Mouse (Mus musculus) midbrain, postnatal 0 days (tissue): Measurements from ENCODE around the gene Mrpl19. TPM values are rescaled to one million over a fixed set of nuclear protein-coding genes. Genes with fewer than 3 reads are reported as not detected.

Source experiments
- ATAC-seq: fragments of 200-750 bp; cut with Nextera tagmentation; 2 replicates; pipeline ENCODE4 v1.8.0; 2017; ENCODE audit warnings: moderate number of reproducible peaks, mild to moderate bottlenecking, moderate TSS enrichment, moderate library complexity; ENCODE audit not compliant: low FRiP score
- DNase-seq: peaks from one replicate; pipeline ENCODE4 v3.0.0-alpha.2; 2015; ENCODE audit warnings: low spot score
- H3K27ac ChIP-seq: fragments of 300-500 bp; sonication (generic); 2 replicates; pipeline ENCODE4 v1.5.1; 2014; ENCODE audit warnings: low read depth, mild to moderate bottlenecking, low read length, mixed read lengths
- H3K27me3 ChIP-seq: fragments of 300-500 bp; sonication (generic); 2 replicates; pipeline ENCODE4 v1.6.1; 2014; ENCODE audit warnings: low read length, control low read depth, mixed read lengths; ENCODE audit not compliant: insufficient read depth
- H3K36me3 ChIP-seq: fragments of 300-500 bp; sonication (generic); 2 replicates; pipeline ENCODE4 v1.6.1; 2014; ENCODE audit warnings: low read length, control low read depth, mixed read lengths; ENCODE audit not compliant: insufficient read depth
- H3K4me1 ChIP-seq: fragments of 300-500 bp; sonication (generic); 2 replicates; pipeline ENCODE4 v1.6.1; 2014; ENCODE audit warnings: mild to moderate bottlenecking, control low read depth, antibody characterized with exemption, low read length, mixed read lengths; ENCODE audit not compliant: insufficient read depth
- H3K4me2 ChIP-seq: fragments of 300-500 bp; sonication (generic); 2 replicates; pipeline ENCODE4 v1.6.1; 2014; ENCODE audit warnings: low read depth, mild to moderate bottlenecking, low read length, mixed read lengths; ENCODE audit not compliant: poor library complexity, severe bottlenecking
- H3K4me3 ChIP-seq: fragments of 300-500 bp; sonication (generic); 2 replicates; pipeline ENCODE4 v1.5.1; 2014; ENCODE audit warnings: low read depth, mild to moderate bottlenecking, low read length, moderate library complexity
- H3K9ac ChIP-seq: fragments of 300-500 bp; sonication (generic); replicated peaks from 2 replicates; pipeline ENCODE4 v1.6.1; 2014; ENCODE audit warnings: mild to moderate bottlenecking, low read length, moderate library complexity, mixed read lengths; ENCODE audit not compliant: poor library complexity, severe bottlenecking
- H3K9me3 ChIP-seq: fragments of 300-500 bp; sonication (generic); 2 replicates; pipeline ENCODE4 v1.6.1; 2016; ENCODE audit warnings: low read length, control low read depth
- CTCF ChIP-seq: IDR thresholded peaks from 2 replicates; pipeline ENCODE4 v1.5.1; 2016; ENCODE audit warnings: antibody characterized with exemption, mild to moderate bottlenecking
- WGBS: fragments of 180-500 bp; shearing (Covaris S2); extraction: QIAGEN DNeasy Blood & Tissue Kit; methylation state at CpG from one replicate; pipeline ENCODE4 v1.1.7; 2014; 5-methylcytosine and 5-hydroxymethylcytosine counted together
- polyA plus RNA-seq: library from polyadenylated mRNA; unstranded; fragments of >200 nt; fragmentation: Nextera tagmentation; extraction: Ambion mirVana; gene quantifications from 2 replicates; pipeline ENCODE4 v1.2.1, GENCODE M21; 2015
- total RNA-seq: library from RNA; depleted of rRNA; stranded (reverse); fragments of >200 nt; gene quantifications from 2 replicates; pipeline ENCODE4 v1.2.3, GENCODE M21; 2014; rRNA removed

Gene Mrpl19
- total RNA-seq (8.2 and 10.4 TPM in 2 replicates), polyA plus RNA-seq (38.2 and 38.9 TPM in 2 replicates)

GRCm38 (mm10) chr6:81965296-81966067, at the start of gene Mrpl19:
Mrpl19 (minus strand) TSS chr6:81965958.
- under 1% methylated on average over 44 of the region's 44 CpGs for WGBS
- DNase-seq (peak; percentile 95), ATAC-seq (peak; percentile 96)
- H3K4me2 ChIP-seq = peak within 1 kb of the TSS; percentile 71
- peak within 1 kb of the TSS; percentile 88 for H3K4me3 ChIP-seq
- peak within 1 kb of the TSS; percentile 57; the same call in 1 of the 2 replicates for H3K27ac ChIP-seq
- TF ChIP-seq CTCF = no peak
- no peaks in the 10 kb centered on the region for H3K9me3 ChIP-seq
- peaks cover 19% of the 10 kb centered on the region for H3K36me3 ChIP-seq
- H3K27me3 ChIP-seq = no peaks in the 10 kb centered on the region
- peak within 1 kb of the TSS; percentile 68 for H3K9ac ChIP-seq
- peaks cover 8% of the 10 kb centered on the region; the same call in 1 of the 2 replicates for H3K4me1 ChIP-seq

GRCm38 (mm10) chr6:82012392-82012791, 46.6 kb upstream of the Mrpl19 start:
- H3K27ac ChIP-seq = no peak overlapping the region
- no peak overlapping the region for H3K4me3 ChIP-seq
- H3K27me3 ChIP-seq = no peaks in the 10 kb centered on the region
- no peak overlapping the region for H3K9ac ChIP-seq
- 57% methylated on average over 1 of the region's 1 CpGs for WGBS
- TF ChIP-seq CTCF = no peak
- H3K36me3 ChIP-seq = no peaks in the 10 kb centered on the region
- 0 out of 2 replicates have a peak, but pooled peaks cover 2% of the 10 kb centered on the region for H3K9me3 ChIP-seq
- no peak for ATAC-seq
- no peak for DNase-seq
- no peaks in the 10 kb centered on the region for H3K4me1 ChIP-seq
- no peak overlapping the region for H3K4me2 ChIP-seq

- Histone ChIP-seq H3K36me3 (no peaks in the 10 kb centered on the region), H3K9me3 (no peaks in the 10 kb centered on the region), H3K27me3 (no peaks in the 10 kb centered on the region), H3K9ac (no peak overlapping the region), H3K27ac (no peak overlapping the region), H3K4me1 (no peaks in the 10 kb centered on the region), H3K4me3 (no peak overlapping the region), H3K4me2 (no peak overlapping the region)
- ATAC-seq = no peak
- DNase-seq = no peak
- no peak for TF ChIP-seq CTCF
- 47% methylated on average over 20 of the region's 20 CpGs for WGBS
Measured at GRCm38 (mm10) chr6:81990049-81990810, 24.5 kb upstream of the Mrpl19 start.

- WGBS = 93% methylated on average over 5 of the region's 5 CpGs
- H3K4me3 ChIP-seq = no peak overlapping the region
- ATAC-seq (no peak), DNase-seq (no peak)
- no peaks in the 10 kb centered on the region for H3K36me3 ChIP-seq
- no peak overlapping the region for H3K27ac ChIP-seq
- no peak overlapping the region for H3K9ac ChIP-seq
- no peak for TF ChIP-seq CTCF
- no peak overlapping the region for H3K4me2 ChIP-seq
- no peaks in the 10 kb centered on the region for H3K9me3 ChIP-seq
- H3K27me3 ChIP-seq = no peaks in the 10 kb centered on the region
- H3K4me1 ChIP-seq = no peaks in the 10 kb centered on the region
Measured at GRCm38 (mm10) chr6:81988341-81988740, 22.6 kb upstream of the Mrpl19 start.

GRCm38 (mm10) chr6:81987580-81987979, 21.8 kb upstream of the Mrpl19 start:
- H3K4me3 ChIP-seq = no peak overlapping the region
- 65% methylated on average over 3 of the region's 3 CpGs for WGBS
- H3K9ac ChIP-seq = no peak overlapping the region
- no peak for TF ChIP-seq CTCF
- H3K4me2 ChIP-seq = no peak overlapping the region
- no peaks in the 10 kb centered on the region for H3K4me1 ChIP-seq
- no peak overlapping the region for H3K27ac ChIP-seq
- H3K36me3 ChIP-seq = no peaks in the 10 kb centered on the region
- H3K9me3 ChIP-seq = no peaks in the 10 kb centered on the region
- DNase-seq (peak; percentile 63), ATAC-seq (0 out of 2 replicates have a peak, but pooled peaks have one; percentile 42)
- H3K27me3 ChIP-seq = no peaks in the 10 kb centered on the region
